Mouse (Mus musculus) kidney, postnatal 4 days (tissue): Measurements from ENCODE around the gene Cttn.

Experiments used
- DNase-seq, 2 experiments: peaks; one replicate each; pipeline ENCODE4 v3.0.0; 2021; ENCODE audit warnings: mixed read lengths in 2 of 2

Cttn gene

DNA sequence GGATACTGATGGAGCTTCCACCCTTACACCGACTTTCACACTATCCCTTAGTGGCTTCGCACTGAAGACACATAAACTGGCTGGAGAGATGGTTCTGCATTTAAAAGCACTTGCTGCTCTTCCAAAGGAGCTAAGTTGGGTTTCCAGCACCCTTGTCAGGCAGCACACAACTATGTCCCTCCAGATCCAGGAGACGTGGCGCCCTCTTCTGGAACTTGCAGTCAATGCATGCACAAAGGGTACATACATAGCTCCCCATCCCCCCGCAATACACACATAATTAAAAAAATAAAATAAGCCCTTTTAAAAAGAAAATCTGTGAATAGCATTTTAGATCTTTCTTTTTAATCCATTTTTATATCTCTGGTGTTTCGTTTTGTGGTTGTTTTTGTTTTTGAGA, 83.3 kb downstream of the Cttn start:
- no peak for DNase-seq
